Mouse (Mus musculus): ENCODE results near the gene Ubl4a. TPM values are rescaled to one million over a fixed set of nuclear protein-coding genes. Genes with fewer than 3 reads are reported as not detected.

The Ubl4a gene
- polyA plus RNA-seq, 1 experiment from 2014 or later = 75.4 TPM

Small RNA genes within 50 kb of the gene (microRNA-seq; reads per million reads assigned to microRNA genes)
- 1.4 reads per million for gene Mir7092 (ENCODE audit: borderline number of aligned reads)

Other genes starting within 250 kb of the Ubl4a start
- gene Opn1mw, start 245.8 kb downstream of the Ubl4a start, polyA plus RNA-seq (2014; fragmentation: Nextera tagmentation; extraction: Ambion mirVana) = not detected in 2 replicates
- 10.5 and 11.8 TPM in 2 replicates for gene Mecp2, start 237.9 kb downstream of the Ubl4a start, polyA plus RNA-seq (2014; fragmentation: Nextera tagmentation; extraction: Ambion mirVana)
- not detected in 2 replicates for gene Tex28, start 205.4 kb downstream of the Ubl4a start, polyA plus RNA-seq (2014; fragmentation: Nextera tagmentation; extraction: Ambion mirVana)
- not detected in 2 replicates for gene Tktl1, start 196.0 kb downstream of the Ubl4a start, polyA plus RNA-seq (2014; fragmentation: Nextera tagmentation; extraction: Ambion mirVana)
- 172 and 175 TPM in 2 replicates for gene Flna, start 123.4 kb downstream of the Ubl4a start, polyA plus RNA-seq (2014; fragmentation: Nextera tagmentation; extraction: Ambion mirVana)
- gene Emd, start 118.5 kb downstream of the Ubl4a start, polyA plus RNA-seq (2014; fragmentation: Nextera tagmentation; extraction: Ambion mirVana) = 20.7 and 23.2 TPM in 2 replicates
- gene Rpl10, start 102.4 kb downstream of the Ubl4a start, polyA plus RNA-seq (2014; fragmentation: Nextera tagmentation; extraction: Ambion mirVana) = 887 and 939 TPM in 2 replicates
- gene Taz, start 91.3 kb downstream of the Ubl4a start, polyA plus RNA-seq (2014; fragmentation: Nextera tagmentation; extraction: Ambion mirVana) = 48.5 and 49.8 TPM in 2 replicates
- gene Dnase1l1, start 90.9 kb downstream of the Ubl4a start, polyA plus RNA-seq (2014; fragmentation: Nextera tagmentation; extraction: Ambion mirVana) = 12.1 and 15.3 TPM in 2 replicates
- 90.5 and 103 TPM in 2 replicates for gene Atp6ap1, start 76.1 kb downstream of the Ubl4a start, polyA plus RNA-seq (2014; fragmentation: Nextera tagmentation; extraction: Ambion mirVana)
- 112 and 122 TPM in 2 replicates for gene Gdi1, start 68.2 kb downstream of the Ubl4a start, polyA plus RNA-seq (2014; fragmentation: Nextera tagmentation; extraction: Ambion mirVana)
- gene Fam50a, start 60.2 kb downstream of the Ubl4a start, polyA plus RNA-seq (2014; fragmentation: Nextera tagmentation; extraction: Ambion mirVana) = 55.0 and 55.1 TPM in 2 replicates
- 3.6 and 5.8 TPM in 2 replicates for gene Plxna3, start 44.2 kb downstream of the Ubl4a start, polyA plus RNA-seq (2014; fragmentation: Nextera tagmentation; extraction: Ambion mirVana)
- gene Lage3, start 19.6 kb downstream of the Ubl4a start, polyA plus RNA-seq (2014; fragmentation: Nextera tagmentation; extraction: Ambion mirVana) = 94.4 and 102 TPM in 2 replicates
- 11.9 and 13.0 TPM in 2 replicates for gene Slc10a3, start 131 bp upstream of the Ubl4a start, polyA plus RNA-seq (2014; fragmentation: Nextera tagmentation; extraction: Ambion mirVana)
- 16.8 and 18.5 TPM in 2 replicates for gene Fam3a, start 20.1 kb upstream of the Ubl4a start, polyA plus RNA-seq (2014; fragmentation: Nextera tagmentation; extraction: Ambion mirVana)
- gene Ikbkg, start 20.1 kb upstream of the Ubl4a start, polyA plus RNA-seq (2014; fragmentation: Nextera tagmentation; extraction: Ambion mirVana) = 19.2 and 23.0 TPM in 2 replicates
- gene G6pdx, start 56.0 kb upstream of the Ubl4a start, polyA plus RNA-seq (2014; fragmentation: Nextera tagmentation; extraction: Ambion mirVana) = 65.0 and 76.6 TPM in 2 replicates
- not detected in 2 replicates for gene Gm6880, start 108.2 kb upstream of the Ubl4a start, polyA plus RNA-seq (2014; fragmentation: Nextera tagmentation; extraction: Ambion mirVana)
- not detected in 2 replicates for gene Olfr1326-ps1, start 201.7 kb upstream of the Ubl4a start, polyA plus RNA-seq (2014; fragmentation: Nextera tagmentation; extraction: Ambion mirVana)
- gene Olfr1325, start 219.5 kb upstream of the Ubl4a start, polyA plus RNA-seq (2014; fragmentation: Nextera tagmentation; extraction: Ambion mirVana) = not detected in 2 replicates